Mouse (Mus musculus) adrenal gland, postnatal 36 days (tissue): ENCODE measurements around the gene Srek1. TPM values are rescaled to one million over a fixed set of nuclear protein-coding genes. Genes with fewer than 3 reads are reported as not detected.
A peak's percentile ranks its signal among the peaks of the same experiment; 100 is the strongest.

Source experiments
- DNase-seq, 2 experiments: peaks; one replicate each; pipeline ENCODE4 v3.0.0; 2021; ENCODE audit warnings: mixed read lengths in 1 of 2
- total RNA-seq, 2 experiments: library from RNA; stranded (reverse); gene quantifications; 2 replicates each; pipeline ENCODE4 v1.2.3; 2021

The Srek1 gene
- total RNA-seq, 2 experiments from 2014 or later = 45.5 to 65.9 TPM

DNA sequence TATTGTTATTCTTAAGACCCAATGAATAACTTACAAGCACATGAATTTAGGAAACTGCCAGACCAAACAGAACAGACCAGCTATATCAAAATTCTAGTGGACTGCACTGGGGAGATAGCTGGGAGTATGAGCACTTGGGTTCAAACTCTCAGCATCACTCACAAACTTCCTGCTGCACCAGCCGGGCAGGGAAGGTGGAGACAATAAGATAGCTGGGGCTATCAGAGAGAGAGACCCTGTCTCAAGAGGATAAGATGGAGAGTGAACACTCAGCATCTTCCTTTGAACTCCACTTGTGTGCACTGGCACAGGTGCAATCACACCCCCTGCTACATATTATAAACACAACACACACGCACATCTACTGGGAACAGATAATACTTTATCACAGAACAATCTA, 47.5 kb downstream of the Srek1 start:
- no peak for DNase-seq

DNA sequence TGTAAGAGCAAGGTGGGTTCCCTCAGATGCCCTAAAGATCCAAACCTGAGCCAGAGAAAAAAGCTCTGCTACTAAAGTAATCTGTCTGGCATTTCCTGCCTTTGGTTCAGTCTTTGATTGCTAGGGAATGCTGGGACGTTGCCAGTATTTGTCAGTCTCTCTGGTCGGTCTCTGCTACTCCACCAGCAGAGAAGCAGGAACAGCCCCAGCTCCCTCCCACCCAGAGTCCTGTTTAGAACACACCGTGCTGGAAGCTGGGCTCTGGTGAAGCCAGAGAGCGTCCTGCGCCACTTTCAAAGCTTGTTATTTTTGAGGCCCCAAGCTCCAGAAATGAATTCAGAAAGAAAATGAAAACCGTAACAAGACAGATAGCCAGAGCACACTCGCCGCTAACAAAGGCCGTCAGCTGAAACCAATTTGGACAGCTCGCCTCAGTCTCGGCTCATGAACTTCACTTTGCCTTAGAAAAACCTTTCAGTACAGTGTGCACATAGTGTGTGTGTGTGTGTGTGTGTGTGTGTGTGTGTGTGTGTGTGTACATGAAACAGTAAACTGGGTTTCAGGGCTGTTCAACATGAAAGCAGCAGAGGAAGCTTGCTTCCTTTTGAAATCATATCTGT, 62.9 kb downstream of the Srek1 start:
- peak; percentile 40 to 56 for DNase-seq

- peak; percentile 46 to 75 for DNase-seq
Measured at GRCm38 (mm10) chr13:103710359-103710781, 64.0 kb downstream of the Srek1 start.

DNA sequence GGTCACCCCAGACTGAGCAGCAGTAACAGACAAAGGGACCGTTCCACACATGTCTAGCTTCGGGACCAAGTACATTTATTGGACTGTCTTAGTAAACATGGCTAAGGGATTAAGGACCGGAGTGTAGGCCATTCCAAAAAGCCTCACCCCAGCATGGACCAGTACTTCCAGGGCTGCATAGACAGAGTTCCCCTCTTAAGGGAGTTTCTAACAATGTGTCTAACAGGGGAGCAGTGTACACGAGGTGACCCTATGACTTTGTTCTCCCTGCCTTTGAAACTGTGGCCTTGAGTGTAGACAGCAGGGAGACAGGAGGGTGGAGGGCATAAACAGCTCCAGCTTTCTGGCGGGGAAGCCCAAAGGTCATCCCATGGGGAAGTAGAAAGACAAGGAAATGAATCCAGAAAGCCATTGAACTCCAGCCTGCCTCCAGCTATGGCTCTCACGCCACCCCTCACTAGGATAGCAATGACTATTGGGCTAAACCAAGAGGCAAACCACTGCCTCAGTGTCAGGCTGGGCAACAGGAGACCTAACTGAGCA, 68.9 kb downstream of the Srek1 start:
- no peak for DNase-seq

GRCm38 (mm10) chr13:103703833-103704232, 70.6 kb downstream of the Srek1 start:
- DNase-seq = no peak

DNA sequence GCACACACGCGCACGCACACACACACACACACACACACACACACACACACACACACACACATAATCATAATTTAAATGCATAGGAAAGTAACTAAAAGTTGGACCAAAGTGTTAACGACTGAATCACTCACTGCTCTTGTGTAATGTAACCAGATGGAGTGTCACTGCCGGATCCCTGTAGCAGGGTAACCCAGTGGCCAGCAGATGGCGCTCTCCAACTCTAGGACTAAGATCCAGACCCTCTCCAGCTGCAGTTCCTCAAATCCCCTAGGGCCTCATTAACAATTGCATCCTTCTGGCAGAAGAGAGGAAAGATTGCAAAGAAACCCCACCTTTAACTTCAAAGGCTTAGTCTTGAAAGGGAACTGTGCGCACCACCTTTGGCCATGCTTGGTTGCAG, 71.0 kb downstream of the Srek1 start:
- DNase-seq = peak; percentile 79 to 82

GRCm38 (mm10) chr13:103702266-103702665, 72.1 kb downstream of the Srek1 start:
- DNase-seq = no peak

DNA sequence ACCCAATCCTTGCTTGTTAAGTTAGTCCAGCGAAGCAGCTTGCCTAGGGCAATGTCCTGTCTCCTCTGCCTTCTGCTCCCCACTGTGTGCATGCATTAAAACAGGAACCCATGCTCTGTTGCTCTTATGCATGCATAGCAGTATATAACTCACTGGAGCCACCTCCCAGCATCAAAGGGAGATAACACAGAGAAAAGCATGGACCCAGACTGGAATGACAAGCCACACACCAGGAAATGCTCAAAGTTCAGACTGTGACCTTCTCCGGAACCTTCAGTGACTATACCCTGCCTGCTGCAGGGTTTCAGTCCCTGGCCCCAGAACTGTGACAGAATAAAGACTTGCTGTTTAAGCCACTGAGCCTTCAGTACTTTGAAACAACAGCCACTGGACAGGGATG, 73.7 kb downstream of the Srek1 start:
- DNase-seq = no peak

DNA sequence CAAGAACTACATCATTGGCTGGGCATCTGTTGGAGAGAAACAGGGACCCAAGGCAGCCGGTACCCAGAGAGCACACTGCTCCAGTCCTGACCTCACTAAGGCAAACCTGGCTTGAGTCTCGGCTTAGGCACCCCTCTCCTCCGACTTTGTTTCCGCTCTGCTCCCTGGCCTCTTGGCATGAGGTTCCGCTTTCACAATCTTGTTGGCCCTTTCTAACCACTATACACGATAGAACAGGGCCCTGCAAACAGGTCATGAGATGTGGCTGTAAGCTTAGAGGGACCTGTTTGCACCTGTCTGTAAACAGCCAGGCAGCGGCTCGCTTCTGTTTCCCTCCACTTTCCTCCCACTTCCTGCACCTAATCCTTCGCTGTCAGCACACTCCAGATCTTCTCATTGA, 76.4 kb downstream of the Srek1 start:
- peak in 1 of 2 experiments; percentile 9 for DNase-seq

DNA sequence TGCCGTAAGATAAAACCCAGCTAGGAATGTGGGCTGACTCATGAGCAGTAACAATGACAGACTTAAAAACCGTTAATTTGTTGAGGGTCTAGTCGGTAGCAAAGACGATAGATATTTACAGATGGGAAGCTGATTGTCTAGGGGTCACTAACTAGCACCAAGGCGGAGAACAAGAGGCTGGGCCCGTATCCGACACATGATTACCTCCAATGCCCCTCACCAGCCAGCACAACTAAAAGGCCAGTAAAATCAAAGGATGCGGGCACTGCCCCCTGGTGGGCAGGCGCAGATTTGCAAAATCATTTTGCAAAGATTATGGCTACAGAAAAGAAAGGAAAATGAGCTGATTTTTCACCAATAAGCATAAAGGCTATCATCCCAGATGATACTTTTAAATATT, 78.2 kb downstream of the Srek1 start:
- DNase-seq = peak; percentile 54 to 72

GRCm38 (mm10) chr13:103695456-103695855, 79.0 kb downstream of the Srek1 start:
- no peak for DNase-seq

Other genes starting within 250 kb of the Srek1 start
- gene Erbin, start 145.9 kb upstream of the Srek1 start, total RNA-seq = 100 to 1,000 TPM in 1 of 2 experiments, 10 to 100 TPM in 1; 98.0 to 105 TPM